In genomic region chr7:44262791-44263643, GRCm38 (mm10) we compare ENCODE assay signal across 8 mouse cellular contexts. TPM values are rescaled to one million over a fixed set of nuclear protein-coding genes. Genes with fewer than 3 reads are reported as not detected.
A peak's percentile ranks its signal among the peaks of the same experiment; 100 is the strongest.
DNase-seq lines count a peak whose midpoint lies in the region; ATAC-seq and TF ChIP-seq lines count a peak whose summit lies in the region.

No protein-coding gene starts in this region.

- TF ChIP-seq CTCF in G1E (IDR thresholded peaks at IDR 0.05; ENCODE audit: low read depth, low read length): peak; percentile 96
- peak; percentile 98 for TF ChIP-seq CTCF in liver, postnatal 0 days (IDR thresholded peaks at IDR 0.05; ENCODE audit: low read depth)

- no peaks in the 10 kb centered on the region for H3K36me3 ChIP-seq in G1E (replicated peaks)
- no peaks in the 10 kb centered on the region for H3K36me3 ChIP-seq in forebrain, embryonic 16.5 days (ENCODE audit: control insufficient read depth, insufficient read depth)
- H3K36me3 ChIP-seq in liver, postnatal 0 days (replicated peaks; ENCODE audit: insufficient read depth, low read length): no peaks in the 10 kb centered on the region
- no peaks in the 10 kb centered on the region for H3K36me3 ChIP-seq in neural tube, embryonic 15.5 days

- no peak overlapping the region for H3K27ac ChIP-seq in forebrain, embryonic 16.5 days (ENCODE audit: low read length)
- H3K27ac ChIP-seq in liver, postnatal 0 days (ENCODE audit: low read depth): no peak overlapping the region
- peak overlapping the region; percentile 75 for H3K27ac ChIP-seq in neural tube, embryonic 15.5 days (replicated peaks)

- ATAC-seq in G1E (ENCODE audit: extremely low read depth, insufficient number of reproducible peaks, low FRiP score, poor library complexity, severe bottlenecking): peak; percentile 49
- peak; percentile 72 for ATAC-seq in forebrain, embryonic 16.5 days
- peak; percentile 94 for ATAC-seq in liver, postnatal 0 days
- peak; percentile 87 for ATAC-seq in neural tube, embryonic 15.5 days (ENCODE audit: low FRiP score)

- peak overlapping the region; percentile 84 for H3K4me2 ChIP-seq in forebrain, embryonic 16.5 days (ENCODE audit: low read length)
- H3K4me2 ChIP-seq in liver, postnatal 0 days (ENCODE audit: low read depth, low read length): no peak overlapping the region
- peak overlapping the region; percentile 76 for H3K4me2 ChIP-seq in neural tube, embryonic 15.5 days

- no peak overlapping the region for H3K4me3 ChIP-seq in G1E (ENCODE audit: low read depth, low read length)
- H3K4me3 ChIP-seq in forebrain, embryonic 16.5 days (replicated peaks; ENCODE audit: low read length): peak overlapping the region; percentile 43
- H3K4me3 ChIP-seq in liver, postnatal 0 days (ENCODE audit: low read depth, low read length): no peak overlapping the region
- peak overlapping the region; percentile 38 for H3K4me3 ChIP-seq in neural tube, embryonic 15.5 days (replicated peaks)

- H3K9ac ChIP-seq in forebrain, embryonic 16.5 days (replicated peaks; ENCODE audit: low read depth, low read length): peak overlapping the region; percentile 65
- no peak overlapping the region for H3K9ac ChIP-seq in liver, postnatal 0 days (replicated peaks)
- peak overlapping the region; percentile 47 for H3K9ac ChIP-seq in neural tube, embryonic 15.5 days (replicated peaks)

- H3K4me1 ChIP-seq in G1E (ENCODE audit: insufficient read depth, low read depth, low read length): peaks cover 6% of the 10 kb centered on the region
- H3K4me1 ChIP-seq in forebrain, embryonic 16.5 days (replicated peaks; ENCODE audit: control insufficient read depth, insufficient read depth, low read length): peaks cover 6% of the 10 kb centered on the region
- no peaks in the 10 kb centered on the region for H3K4me1 ChIP-seq in liver, postnatal 0 days (ENCODE audit: insufficient read depth)
- peaks cover 7% of the 10 kb centered on the region for H3K4me1 ChIP-seq in neural tube, embryonic 15.5 days

- peaks cover 45% of the 10 kb centered on the region for H3K27me3 ChIP-seq in G1E (ENCODE audit: insufficient read depth, low read length)
- peaks cover 4% of the 10 kb centered on the region; the same call in 1 of the 2 replicates for H3K27me3 ChIP-seq in forebrain, embryonic 16.5 days (replicated peaks; ENCODE audit: control insufficient read depth, insufficient read depth, low read length)
- H3K27me3 ChIP-seq in liver, postnatal 0 days (ENCODE audit: insufficient read depth, low read length): peaks cover 11% of the 10 kb centered on the region; the same call in 1 of the 2 replicates
- H3K27me3 ChIP-seq in neural tube, embryonic 15.5 days (replicated peaks): 0 out of 2 replicates have a peak, but pooled peaks cover 11% of the 10 kb centered on the region

- TF ChIP-seq EP300 in liver, postnatal 0 days (IDR thresholded peaks at IDR 0.05; ENCODE audit: low read depth): no peak

- no peaks in the 10 kb centered on the region for H3K9me3 ChIP-seq in G1E (replicated peaks)
- H3K9me3 ChIP-seq in forebrain, embryonic 16.5 days (ENCODE audit: control insufficient read depth, low read length): no peaks in the 10 kb centered on the region
- H3K9me3 ChIP-seq in liver, postnatal 0 days (ENCODE audit: low read length): no peaks in the 10 kb centered on the region
- H3K9me3 ChIP-seq in neural tube, embryonic 15.5 days (replicated peaks): no peaks in the 10 kb centered on the region

- DNase-seq in G1E (ENCODE audit: low spot score): peak; percentile 53
- DNase-seq in cerebellum, adult 18-20 months: peak; percentile 96 to 99
- peak; percentile 70 for DNase-seq in heart, postnatal 25 days (ENCODE audit: low spot score)
- DNase-seq in layer of hippocampus, adult 11-12 months (ENCODE audit: low spot score): peak; percentile 97
- DNase-seq in liver, postnatal 0 days: peak; percentile 93
- DNase-seq in testis, postnatal 10 days (ENCODE audit: low spot score): peak; percentile 96

- intact Hi-C loops in heart, postnatal 25 days (cut with DNase I): loop anchor here (1.0 to 5.0 kb wide), 3 partner anchors 39 to 222 kb away; no protein-coding TSS in a partner anchor

- WGBS in forebrain, embryonic 16.5 days: 1% methylated on average over 34 of the region's 34 CpGs
- 5% methylated on average over 34 of the region's 34 CpGs for WGBS in liver, postnatal 0 days (ENCODE audit: insufficient replicate concordance)
- whole genome bisulfite sequencing in neural tube, embryonic 15.5 days: 1% methylated on average over 34 of the region's 34 CpGs

RNA-seq across cellular contexts. Expression of gene Gm15517, which starts 1.8 kb away (rescaled TPM):
- total RNA-seq in G1E (2014; fragmentation: Nextera tagmentation) (not detected in 2 replicates), G1E (2017) (not detected in 2 replicates)
- polyA plus RNA-seq in G1E (2012): not detected in 2 replicates
- not detected in 2 replicates for polyA plus RNA-seq in forebrain, embryonic 16.5 days (2015; fragmentation: Nextera tagmentation; extraction: Ambion mirVana)
- not detected for total RNA-seq in heart, postnatal 25 days (2021)
- not detected in 2 replicates for polyA plus RNA-seq in liver, postnatal 0 days (2015; fragmentation: Nextera tagmentation; extraction: Ambion mirVana)
- polyA plus RNA-seq in neural tube, embryonic 15.5 days (2015; fragmentation: Nextera tagmentation; extraction: Ambion mirVana): not detected in 2 replicates

RNA-seq across cellular contexts. Expression of gene Acp4, which starts 5.8 kb away (rescaled TPM):
- total RNA-seq in G1E (2014; fragmentation: Nextera tagmentation) (not detected in 2 replicates), G1E (2017) (not detected in 2 replicates)
- not detected in 2 replicates for polyA plus RNA-seq in G1E (2012)
- not detected in 2 replicates for polyA plus RNA-seq in forebrain, embryonic 16.5 days (2015; fragmentation: Nextera tagmentation; extraction: Ambion mirVana)
- not detected for total RNA-seq in heart, postnatal 25 days (2021)
- not detected in 2 replicates for polyA plus RNA-seq in liver, postnatal 0 days (2015; fragmentation: Nextera tagmentation; extraction: Ambion mirVana)
- polyA plus RNA-seq in neural tube, embryonic 15.5 days (2015; fragmentation: Nextera tagmentation; extraction: Ambion mirVana): 0.11 and 0.15 TPM in 2 replicates

RNA-seq across cellular contexts. Expression of gene 2410002F23Rik, which starts 16.5 kb away (rescaled TPM):
- 113 and 114 TPM in 2 replicates for total RNA-seq in G1E (2014; fragmentation: Nextera tagmentation)
- 79.9 and 90.4 TPM in 2 replicates for total RNA-seq in G1E (2017)
- 276 and 317 TPM in 2 replicates for polyA plus RNA-seq in G1E (2012)
- polyA plus RNA-seq in forebrain, embryonic 16.5 days (2015; fragmentation: Nextera tagmentation; extraction: Ambion mirVana): 240 and 264 TPM in 2 replicates
- 10 to 100 TPM; 14.1 to 14.5 TPM for total RNA-seq in heart, postnatal 25 days (2021)
- polyA plus RNA-seq in liver, postnatal 0 days (2015; fragmentation: Nextera tagmentation; extraction: Ambion mirVana): 18.8 and 20.6 TPM in 2 replicates
- polyA plus RNA-seq in neural tube, embryonic 15.5 days (2015; fragmentation: Nextera tagmentation; extraction: Ambion mirVana): 198 and 218 TPM in 2 replicates

RNA-seq across cellular contexts. Expression of gene 1700028J19Rik, which starts 16.5 kb away (rescaled TPM):
- total RNA-seq in G1E (2014; fragmentation: Nextera tagmentation) (0.87 and 3.6 TPM in 2 replicates), G1E (2017) (0.60 and 1.3 TPM in 2 replicates)
- 0.05 TPM in 1 of 2 replicates, not detected in the other for polyA plus RNA-seq in G1E (2012)
- 1.1 and 1.4 TPM in 2 replicates for polyA plus RNA-seq in forebrain, embryonic 16.5 days (2015; fragmentation: Nextera tagmentation; extraction: Ambion mirVana)
- total RNA-seq in heart, postnatal 25 days (2021): under 1 TPM; 0.31 to 0.56 TPM
- 0.51 and 0.54 TPM in 2 replicates for polyA plus RNA-seq in liver, postnatal 0 days (2015; fragmentation: Nextera tagmentation; extraction: Ambion mirVana)
- polyA plus RNA-seq in neural tube, embryonic 15.5 days (2015; fragmentation: Nextera tagmentation; extraction: Ambion mirVana): 1.3 and 1.5 TPM in 2 replicates

RNA-seq across cellular contexts. Expression of gene Gm36864, which starts 27.0 kb away (rescaled TPM):
- total RNA-seq in G1E (2014; fragmentation: Nextera tagmentation): not detected in 2 replicates
- total RNA-seq in G1E (2017): 0.22 TPM in 1 of 2 replicates, not detected in the other
- not detected in 2 replicates for polyA plus RNA-seq in G1E (2012)
- polyA plus RNA-seq in forebrain, embryonic 16.5 days (2015; fragmentation: Nextera tagmentation; extraction: Ambion mirVana): not detected in 2 replicates
- total RNA-seq in heart, postnatal 25 days (2021): not detected
- not detected in 2 replicates for polyA plus RNA-seq in liver, postnatal 0 days (2015; fragmentation: Nextera tagmentation; extraction: Ambion mirVana)
- not detected in 2 replicates for polyA plus RNA-seq in neural tube, embryonic 15.5 days (2015; fragmentation: Nextera tagmentation; extraction: Ambion mirVana)

Comparison
In these comparisons a context has a peak if more than half of its experiments do, and no peak if none do; other contexts are left out.
1. H3K4me3 ChIP-seq: peak in forebrain, embryonic 16.5 days (single experiment) and neural tube, embryonic 15.5 days (single experiment); none in G1E (single experiment) and liver, postnatal 0 days (single experiment).
2. Peak in every context shown above with its lines, with median percentiles within 50 percentile points of each other: ATAC-seq and DNase-seq.